ENCODE assay signal across 11 mouse cellular contexts in the genomic region with DNA sequence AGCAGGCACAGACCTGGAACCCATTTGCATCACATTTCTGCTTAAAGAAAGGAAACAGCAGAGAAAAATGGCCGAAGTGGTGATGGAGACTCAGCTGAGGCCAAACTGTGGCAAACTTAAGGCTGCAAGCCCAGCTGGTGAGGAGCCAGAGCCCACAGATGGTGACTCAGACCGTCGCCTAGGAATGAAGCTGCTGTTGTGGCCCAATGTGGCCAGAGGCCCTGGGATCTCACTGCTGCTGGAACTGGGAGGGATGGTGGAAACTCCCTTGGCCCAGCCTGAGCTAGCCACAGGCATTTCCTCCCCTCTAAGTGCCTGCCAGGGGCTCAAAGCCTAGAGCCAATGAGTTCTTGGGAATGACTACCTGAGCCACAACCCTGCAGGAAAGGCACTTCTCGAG. TPM values are rescaled to one million over a fixed set of nuclear protein-coding genes. Genes with fewer than 3 reads are reported as not detected.
DNase-seq lines count a peak whose midpoint lies in the region; TF ChIP-seq lines count a peak whose summit lies in the region.
"Had no signal": no experiment of that assay in that cellular context is flagged by ENCODE, and none has a peak within 500 bp of the region (broad histone marks: within the 10 kb centered on the region; RNA-seq: fewer than 3 reads in every experiment).

No protein-coding gene starts in this region.

- no peak overlapping the region for H3K4me3 ChIP-seq in bone marrow macrophage, adult 2 months (ENCODE audit: insufficient read depth, low read length)
- H3K4me3 ChIP-seq: liver, embryonic 15.5 days; neural tube, embryonic 15.5 days had no signal

- DNase-seq in cerebellum, postnatal 10 days: peak; percentile 77 to 81
- DNase-seq in cerebellum, adult 9-10 months: no peak
- DNase-seq in 3134 (ENCODE audit: extremely low read depth, insufficient read length, low spot score): peak; percentile 96
- peak; percentile 57 for DNase-seq in heart, postnatal 25 days (ENCODE audit: low spot score)
- no peak for DNase-seq in urinary bladder, postnatal 25 days (ENCODE audit: low spot score)
- no peak for DNase-seq in spleen, postnatal 10 days (ENCODE audit: low spot score in 2 of 2)
- no peak for DNase-seq in thymus, postnatal 14 days
- DNase-seq: cerebellum, adult 2 months had no signal

- no peak for TF ChIP-seq POLR2A in bone marrow macrophage, adult 2 months (IDR thresholded peaks at IDR 0.05; ENCODE audit: borderline replicate concordance, low read depth, low read length)

- peaks cover 59% of the 10 kb centered on the region for H3K4me1 ChIP-seq in bone marrow macrophage, adult 2 months (ENCODE audit: control insufficient read depth, insufficient read depth, low read length)

- TF ChIP-seq CTCF in bone marrow macrophage, adult 2 months (IDR thresholded peaks at IDR 0.05; ENCODE audit: low read depth, low read length): 0 out of 2 replicates have a peak, but pooled peaks have one; percentile 8

- intact Hi-C loops in heart, postnatal 25 days (cut with DNase I): no loop called here

- H3K27ac ChIP-seq in bone marrow macrophage, adult 2 months (ENCODE audit: insufficient read depth, low read depth, low read length): no peak overlapping the region
- H3K27ac ChIP-seq: liver, embryonic 15.5 days; neural tube, embryonic 15.5 days had no signal

RNA-seq across cellular contexts. Expression of gene Baiap2, which starts 9.4 kb away (rescaled TPM):
- 38.5 and 41.8 TPM in 2 replicates for polyA plus RNA-seq in bone marrow macrophage, adult 2 months (2012; ENCODE audit: insufficient read depth, insufficient read length, missing spikeins)
- 1 to 10 TPM; 7.1 to 8.0 TPM for total RNA-seq in heart, postnatal 25 days (2021)

RNA-seq across cellular contexts. Expression of gene Chmp6, which starts 19.9 kb away (rescaled TPM):
- 34.0 and 34.8 TPM in 2 replicates for polyA plus RNA-seq in bone marrow macrophage, adult 2 months (2012; ENCODE audit: insufficient read depth, insufficient read length, missing spikeins)
- 10 to 100 TPM; 29.5 to 30.4 TPM for total RNA-seq in heart, postnatal 25 days (2021)

Comparison
In these comparisons a context has a peak if more than half of its experiments do, and no peak if none do; other contexts are left out.
1. DNase-seq: peak in cerebellum, postnatal 10 days (2 of 2), 3134 (single experiment) and heart, postnatal 25 days (single experiment); none in cerebellum, adult 9-10 months (single experiment), urinary bladder, postnatal 25 days (single experiment), spleen, postnatal 10 days (0 of 2) and thymus, postnatal 14 days (single experiment).